In genomic region chr9:56258261-56258790, GRCm38 (mm10) we compare ENCODE assay signal across 21 mouse cellular contexts.
A peak's percentile ranks its signal among the peaks of the same experiment; 100 is the strongest.
DNase-seq lines count a peak whose midpoint lies in the region; ATAC-seq and TF ChIP-seq lines count a peak whose summit lies in the region.
"Had no signal": no experiment of that assay in that cellular context is flagged by ENCODE, and none has a peak within 500 bp of the region (broad histone marks: within the 10 kb centered on the region; RNA-seq: fewer than 3 reads in every experiment).

No protein-coding gene starts in this region.

- TF ChIP-seq CTCF in heart, adult 2 months (IDR thresholded peaks at IDR 0.05): no peak

- TF ChIP-seq POLR2A in heart, adult 2 months (IDR thresholded peaks at IDR 0.05; ENCODE audit: insufficient read depth, low read depth, low read length): no peak

- peaks cover 18% of the 10 kb centered on the region for H3K36me3 ChIP-seq in heart, adult 2 months (ENCODE audit: control insufficient read depth, insufficient read depth, low read length)
- peaks cover 20% of the 10 kb centered on the region for H3K36me3 ChIP-seq in heart, embryonic 12.5 days
- H3K36me3 ChIP-seq: hindbrain, embryonic 12.5 days had no signal

- peaks cover 5% of the 10 kb centered on the region for H3K9me3 ChIP-seq in heart, embryonic 12.5 days (replicated peaks)

- no peaks in the 10 kb centered on the region; the same call in 1 of the 2 replicates for H3K79me2 ChIP-seq in heart, adult 2 months (replicated peaks; ENCODE audit: control insufficient read depth, insufficient read depth, low read length)

- H3K9ac ChIP-seq in heart, adult 2 months (ENCODE audit: low read depth, low read length): no peak overlapping the region
- no peak overlapping the region for H3K9ac ChIP-seq in heart, embryonic 12.5 days
- H3K9ac ChIP-seq: forebrain, postnatal 0 days; heart, embryonic 15.5 days; hindbrain, embryonic 12.5 days; midbrain, embryonic 15.5 days had no signal

- peak overlapping the region; percentile 56 for H3K27ac ChIP-seq in heart, adult 2 months
- H3K27ac ChIP-seq in heart, embryonic 12.5 days (ENCODE audit: poor library complexity, severe bottlenecking): no peak overlapping the region
- H3K27ac ChIP-seq: forebrain, embryonic 10.5 days; heart, embryonic 15.5 days; hindbrain, embryonic 12.5 days; midbrain, embryonic 15.5 days; stomach, postnatal 0 days had no signal

- H3K4me3 ChIP-seq in heart, adult 2 months: 0 out of 2 replicates have a peak overlapping the region, but pooled peaks have one; percentile 4
- H3K4me3 ChIP-seq in heart, embryonic 12.5 days: no peak overlapping the region
- H3K4me3 ChIP-seq: forebrain, embryonic 10.5 days; heart, embryonic 15.5 days; hindbrain, embryonic 12.5 days; midbrain, embryonic 15.5 days; myocyte had no signal

- TF ChIP-seq EP300 in heart, adult 2 months (IDR thresholded peaks at IDR 0.05; ENCODE audit: insufficient read depth, low read depth, low read length): no peak

- peaks cover 10% of the 10 kb centered on the region for H3K4me1 ChIP-seq in heart, adult 2 months (ENCODE audit: control insufficient read depth, insufficient read depth, low read length)
- H3K4me1 ChIP-seq in heart, embryonic 12.5 days (replicated peaks): peaks cover 31% of the 10 kb centered on the region
- H3K4me1 ChIP-seq: forebrain, embryonic 10.5 days; hindbrain, embryonic 12.5 days; midbrain, embryonic 15.5 days had no signal

- WGBS in heart, adult 2 months: 85% methylated on average over 10 of the region's 10 CpGs
- WGBS in heart, embryonic 12.5 days: 93% methylated on average over 10 of the region's 10 CpGs

- no peak for ATAC-seq in heart, embryonic 12.5 days (ENCODE audit: insufficient number of reproducible peaks, low FRiP score)
- peak; percentile 71 for ATAC-seq in inflammation-experienced regulatory T-cells, adult 6 months
- ATAC-seq: forebrain, postnatal 0 days; midbrain, embryonic 15.5 days had no signal

- intact Hi-C loops in heart, adult 2 months (cut with DNase I): loop anchor here (2.0 to 10.0 kb wide), 2 partner anchors 42 to 376 kb away; no protein-coding TSS in a partner anchor

- no peak overlapping the region for H3K4me2 ChIP-seq in heart, embryonic 12.5 days
- H3K4me2 ChIP-seq: heart, embryonic 15.5 days; hindbrain, embryonic 12.5 days; midbrain, embryonic 15.5 days had no signal

- H3K27me3 ChIP-seq in heart, adult 2 months (ENCODE audit: control insufficient read depth, insufficient read depth, low read length): no peaks in the 10 kb centered on the region
- H3K27me3 ChIP-seq in heart, embryonic 12.5 days (replicated peaks): no peaks in the 10 kb centered on the region
- H3K27me3 ChIP-seq: heart, embryonic 15.5 days; hindbrain, embryonic 12.5 days; midbrain, embryonic 15.5 days had no signal

- peak in 1 of 2 experiments; percentile 38 for DNase-seq in heart, adult 2 months
- DNase-seq in thymus, postnatal 0 days (ENCODE audit: low spot score): peak; percentile 25
- no peak for DNase-seq in thymus, postnatal 10 days (ENCODE audit: low spot score in 2 of 2)
- DNase-seq in left cerebral cortex, adult 11 months (ENCODE audit: low spot score): no peak
- no peak for DNase-seq in urinary bladder, postnatal 36 days (ENCODE audit: low spot score in 2 of 2)
- DNase-seq: adrenal gland, adult 8-10 months; cerebellum, adult 11-12 months; cerebellum, postnatal 25 days; forebrain, postnatal 0 days; left cerebral cortex, postnatal 4 days; liver; lung, adult 2 months; right cerebral cortex, postnatal 25 days had no signal
